Mouse (Mus musculus) B cell, adult 2 months (primary cell): ENCODE measurements at regions not wholly inside any gene's neighbourhood (a gene's known extent, or its start where the extent isn't known, plus 50 kb on each side); places are given as distances from the start of the nearest gene placed in this dataset.
A peak's percentile ranks its signal among the peaks of the same experiment; 100 is the strongest.

Experiments
- DNase-seq, 2 experiments: peaks; one replicate each; pipeline ENCODE4 v3.0.0; 2022

GRCm38 (mm10) chr5:101120509-101121201 lies 275.1 kb downstream of the Gpat3 start:
- DNase-seq: no peak

DNA sequence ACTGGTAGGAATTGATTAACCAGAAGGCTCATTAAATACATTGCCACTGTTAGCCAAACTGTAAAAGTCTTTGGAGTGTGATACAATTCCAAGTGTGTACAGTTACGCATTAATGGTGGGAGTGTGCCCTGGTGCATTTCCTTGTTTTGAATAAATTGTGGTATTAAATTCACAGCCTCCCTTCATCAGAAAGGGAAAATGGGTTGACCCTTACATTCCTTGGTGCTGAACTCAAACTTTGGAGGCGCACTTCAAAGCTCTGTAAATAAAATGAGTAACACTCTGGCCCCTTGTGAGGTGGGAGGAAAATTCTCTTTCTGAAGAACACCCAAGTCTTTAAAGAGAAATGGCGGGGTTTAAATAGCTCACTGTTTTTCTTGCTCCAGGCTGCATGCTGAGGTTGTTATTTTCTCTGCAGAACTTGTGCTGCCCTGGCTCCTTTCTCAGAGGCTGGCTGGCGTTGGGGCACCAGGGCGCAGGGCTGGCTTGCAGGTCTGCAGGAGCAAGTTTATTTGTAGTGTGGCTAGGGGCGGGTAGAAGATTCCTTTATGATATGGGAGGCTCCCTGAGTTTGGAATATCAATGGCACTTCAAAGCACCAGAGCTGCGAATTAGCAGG lies 266.7 kb downstream of the Gpat3 start:
- no peak for DNase-seq

- no peak for DNase-seq
Measured at GRCm38 (mm10) chr5:101111619-101112018, 266.1 kb downstream of the Gpat3 start.

- DNase-seq: no peak
Measured at GRCm38 (mm10) chr5:101100975-101101699, 255.6 kb downstream of the Gpat3 start.

- DNase-seq: no peak
Measured at GRCm38 (mm10) chr5:101091027-101091598, 245.6 kb downstream of the Gpat3 start.

- DNase-seq: no peak
Measured at GRCm38 (mm10) chr5:101090415-101091026, 245.0 kb downstream of the Gpat3 start.

DNA sequence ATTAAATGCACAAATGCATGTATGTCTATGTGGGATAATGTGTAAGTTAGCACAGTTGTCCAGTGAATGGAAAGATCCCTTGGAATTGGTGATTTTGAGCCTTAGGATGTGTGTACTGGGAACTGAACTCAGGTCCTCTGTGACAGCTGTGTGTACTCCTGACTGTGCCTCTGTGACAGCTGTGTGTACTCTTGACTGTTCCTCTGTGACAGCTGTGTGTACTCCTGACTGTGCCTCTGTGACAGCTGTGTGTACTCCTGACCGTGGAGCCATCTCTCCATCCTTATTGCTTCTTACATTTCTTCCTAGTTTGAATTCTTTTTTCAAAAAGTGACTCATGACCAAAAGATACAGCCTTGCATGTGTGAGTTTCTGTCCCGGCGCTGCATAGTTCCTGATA lies 239.7 kb downstream of the Gpat3 start:
- DNase-seq: no peak

DNA sequence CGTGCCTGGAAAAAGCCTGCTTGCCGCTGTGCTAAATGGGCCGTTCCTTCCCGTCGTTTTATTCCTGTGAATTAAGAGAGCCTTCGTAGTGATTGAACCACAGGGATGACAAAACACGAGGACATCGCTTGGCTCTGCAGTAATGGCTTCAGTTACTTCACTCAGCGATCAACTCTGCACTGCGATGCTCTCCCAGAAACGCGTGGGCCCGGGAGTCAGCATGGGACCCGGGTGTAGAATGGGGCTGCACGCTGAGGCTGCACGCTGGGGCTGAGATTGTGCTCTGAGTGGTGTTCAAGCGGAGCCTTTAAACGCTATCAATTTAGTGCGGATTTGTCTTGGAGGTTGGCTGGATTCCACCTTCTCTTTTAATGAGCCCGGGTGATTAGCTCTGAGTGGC lies 237.1 kb downstream of the Gpat3 start:
- no peak for DNase-seq

- DNase-seq: no peak
Measured at GRCm38 (mm10) chr5:101064308-101064707, 218.8 kb downstream of the Gpat3 start.

GRCm38 (mm10) chr5:101063254-101063653 lies 217.7 kb downstream of the Gpat3 start:
- no peak for DNase-seq

GRCm38 (mm10) chr5:101051591-101051990 lies 206.1 kb downstream of the Gpat3 start:
- DNase-seq: no peak

- no peak for DNase-seq
Measured at GRCm38 (mm10) chr5:101040488-101040887, 195.0 kb downstream of the Gpat3 start.

DNA sequence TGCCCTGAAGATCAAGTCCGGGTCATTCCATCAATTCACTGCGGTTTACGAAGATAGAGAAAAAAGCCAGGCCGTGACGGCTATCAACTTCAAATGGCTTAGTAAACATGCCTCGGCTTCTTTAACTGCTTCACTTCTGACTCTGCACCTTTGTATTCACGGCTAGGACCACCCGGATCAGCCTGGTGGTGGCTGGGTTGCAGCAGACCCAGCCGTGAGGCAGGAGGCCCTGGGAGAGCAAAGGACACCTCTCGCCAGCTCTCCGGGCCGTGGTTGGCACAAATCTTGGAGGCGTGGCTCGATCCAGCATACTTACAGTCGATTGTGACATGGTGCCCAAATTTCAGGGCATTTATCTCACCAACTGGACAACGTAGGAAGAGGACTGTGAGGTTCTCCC lies 187.5 kb downstream of the Gpat3 start:
- DNase-seq: no peak

DNA sequence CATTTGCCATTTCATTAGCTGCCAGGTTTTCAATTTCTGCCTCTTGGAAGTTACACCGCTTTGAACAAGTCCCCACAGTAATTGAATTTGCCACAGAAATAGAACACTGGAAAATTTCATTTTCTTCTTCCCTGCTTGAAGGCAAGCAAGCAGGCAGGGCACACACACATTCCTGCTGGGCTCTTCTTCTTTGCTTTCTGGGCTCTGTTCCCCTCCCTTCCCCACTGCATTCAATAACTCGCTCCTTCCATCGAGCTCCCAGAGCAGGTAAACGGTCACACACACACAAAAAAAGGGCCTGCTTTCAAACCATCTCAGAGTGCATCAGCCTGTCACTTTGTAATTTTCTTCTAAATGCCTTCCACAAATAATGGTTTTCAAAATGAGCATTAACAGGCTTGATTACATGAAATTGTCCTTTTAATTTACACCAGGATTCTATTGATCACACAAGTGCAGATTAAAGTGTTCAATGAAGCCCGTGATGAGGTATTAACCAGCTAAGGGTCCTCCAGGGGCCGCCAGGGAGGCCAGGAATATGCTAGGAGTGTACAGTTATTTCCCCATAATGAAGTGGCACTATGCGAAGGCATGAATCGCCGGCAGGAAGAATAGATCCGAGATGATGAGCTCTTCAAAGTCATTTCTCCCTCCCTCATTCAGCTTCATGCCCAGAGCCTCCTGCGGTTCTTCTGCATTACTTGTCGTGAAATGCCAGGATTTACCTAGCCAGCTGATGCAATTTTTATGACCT lies 186.8 kb downstream of the Gpat3 start:
- DNase-seq: no peak

DNA sequence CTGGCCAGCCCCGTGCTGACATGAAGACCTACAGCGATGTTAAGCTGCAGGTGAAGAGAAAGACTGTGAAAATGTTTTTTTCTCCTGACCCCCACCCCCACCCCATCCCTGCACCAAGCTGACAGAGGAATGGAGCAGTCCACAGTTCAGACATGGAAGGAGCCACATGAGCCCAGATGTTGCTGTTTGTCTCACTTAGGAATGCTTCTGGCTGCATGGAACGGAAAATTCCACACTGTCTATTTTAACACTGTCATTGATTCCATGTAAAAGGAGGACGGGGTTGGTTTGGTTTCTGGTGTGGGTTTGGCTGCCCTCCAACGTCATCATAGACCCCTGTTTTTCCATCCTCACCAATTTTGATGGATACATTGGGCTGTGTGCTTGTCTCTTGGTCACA lies 179.3 kb downstream of the Gpat3 start:
- DNase-seq: no peak

GRCm38 (mm10) chr5:101023784-101024183 lies 178.3 kb downstream of the Gpat3 start:
- no peak for DNase-seq

DNA sequence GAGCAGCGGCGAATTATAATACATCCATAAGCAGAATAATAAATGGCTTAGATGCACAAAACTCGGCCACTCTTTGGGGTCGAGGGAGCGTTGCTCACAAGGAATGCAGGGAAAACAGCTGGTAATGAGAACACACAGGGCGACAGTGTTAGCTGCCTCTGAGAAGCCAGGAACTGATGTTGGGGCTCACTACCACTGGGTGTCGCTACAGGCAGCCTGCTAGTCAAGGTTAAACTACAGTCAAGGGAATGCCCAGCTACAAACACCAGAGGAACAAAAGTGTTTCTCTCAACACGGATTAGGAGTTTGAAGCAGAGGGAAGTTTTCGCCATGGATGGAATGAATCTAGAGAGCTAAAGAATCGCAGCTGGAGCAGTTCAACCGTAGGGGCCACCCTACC lies 175.3 kb downstream of the Gpat3 start:
- DNase-seq: peak; percentile 48 to 53

DNA sequence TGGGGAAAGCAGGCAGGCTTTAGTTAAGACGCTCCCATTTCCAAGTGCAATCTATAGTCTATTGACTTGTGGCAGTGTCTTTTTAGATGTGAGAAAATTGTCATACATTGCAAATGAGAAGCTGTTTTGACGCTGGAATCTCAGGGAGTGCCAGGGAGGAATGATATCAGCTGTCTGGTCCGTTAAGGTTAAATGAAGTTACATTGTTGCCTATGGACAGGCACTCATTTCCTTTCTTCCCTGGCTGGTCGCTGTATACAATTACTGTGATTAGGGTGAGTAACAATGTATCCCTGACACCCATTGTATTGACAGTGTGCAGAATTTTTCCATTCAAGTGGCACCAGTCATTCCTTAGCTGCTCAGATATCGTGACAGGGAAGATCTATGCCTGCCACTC lies 168.3 kb downstream of the Gpat3 start:
- DNase-seq: no peak

DNA sequence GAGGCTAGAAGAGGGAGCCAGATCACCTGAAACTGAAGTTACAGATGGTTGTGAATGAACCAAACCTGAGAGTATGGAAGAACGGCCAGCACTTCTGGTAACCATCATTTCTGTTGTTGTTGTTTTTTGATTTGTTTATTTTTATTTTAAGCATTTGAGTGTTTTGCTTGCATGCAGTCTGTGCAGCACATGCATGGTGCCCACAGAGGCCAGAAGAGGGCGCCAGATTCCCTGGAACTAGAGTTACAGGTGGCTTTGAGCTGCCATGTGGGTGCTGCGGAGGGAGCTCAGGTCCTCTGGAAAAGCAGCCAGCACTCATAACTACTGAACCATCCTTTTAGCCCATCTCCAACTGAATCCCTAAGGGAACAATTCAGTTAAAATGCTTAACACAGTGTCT lies 159.7 kb downstream of the Gpat3 start:
- DNase-seq: peak in 1 of 2 experiments; percentile 5

GRCm38 (mm10) chr5:101000436-101000835 lies 154.9 kb downstream of the Gpat3 start:
- DNase-seq: no peak

- DNase-seq: no peak
Measured at GRCm38 (mm10) chr5:100992365-100992764, 146.9 kb downstream of the Gpat3 start.

DNA sequence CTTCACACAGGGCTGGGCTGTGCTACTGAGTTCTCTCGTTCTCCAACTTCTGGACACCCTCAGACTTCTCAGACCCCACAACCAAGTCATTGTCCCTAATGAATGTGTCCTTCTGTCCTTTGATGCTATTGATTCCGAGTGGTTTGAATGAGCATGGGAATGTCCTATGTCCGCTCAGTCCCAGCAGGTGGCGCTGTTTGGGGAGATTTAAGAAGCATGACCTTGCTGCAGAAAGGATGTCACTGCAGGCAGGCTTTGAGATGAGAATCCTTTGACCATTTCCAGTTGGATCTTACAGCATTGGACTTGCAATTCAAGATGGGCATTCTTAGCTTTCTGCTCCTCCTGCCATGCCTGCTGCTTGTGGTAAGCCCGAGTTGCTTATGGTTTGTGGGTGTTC lies 146.1 kb downstream of the Gpat3 start:
- DNase-seq: peak; percentile 33 to 42

GRCm38 (mm10) chr5:100982573-100982936 lies 137.0 kb downstream of the Gpat3 start:
- DNase-seq: no peak
